Mouse (Mus musculus) C2C12 (cell line): ENCODE data around the gene Utrn. TPM values are rescaled to one million over a fixed set of nuclear protein-coding genes. Genes with fewer than 3 reads are reported as not detected.

Experiments
- H3K27me3 ChIP-seq: one replicate; pipeline ENCODE4 v1.6.1; 2011; ENCODE audit not compliant: control insufficient read depth, insufficient read depth, insufficient read length
- H3K36me3 ChIP-seq: one replicate; pipeline ENCODE4 v1.6.1; 2011; ENCODE audit not compliant: control insufficient read depth, insufficient read depth
- H3K4me3 ChIP-seq: one replicate; pipeline ENCODE4 v1.5.1; 2011; ENCODE audit warnings: mild to moderate bottlenecking, control low read depth; ENCODE audit not compliant: poor library complexity, insufficient read depth, severe bottlenecking
- H3K79me2 ChIP-seq: one replicate; pipeline ENCODE4 v1.6.1; 2011; ENCODE audit not compliant: control insufficient read depth, insufficient read depth
- H3K79me3 ChIP-seq: one replicate; pipeline ENCODE4 v1.6.1; 2011; ENCODE audit warnings: low read depth, control low read depth
- H3ac ChIP-seq: one replicate; pipeline ENCODE3; 2011; ENCODE audit warnings: low read depth; ENCODE audit not compliant: control insufficient read depth, insufficient read length
- CEBPB ChIP-seq: IDR thresholded peaks from one replicate; pipeline ENCODE4 v1.6.1; 2011; ENCODE audit warnings: low read depth, mild to moderate bottlenecking, control low read depth, moderate library complexity
- CTCF ChIP-seq: IDR thresholded peaks from one replicate; pipeline ENCODE4 v1.5.1; 2011; ENCODE audit not compliant: control insufficient read depth, insufficient read depth, insufficient read length
- FOSL1 ChIP-seq: IDR thresholded peaks from one replicate; pipeline ENCODE4 v1.8.0; 2011; ENCODE audit warnings: mild to moderate bottlenecking, low read length; ENCODE audit not compliant: poor library complexity, insufficient read depth, severe bottlenecking
- MAX ChIP-seq: IDR thresholded peaks from one replicate; pipeline ENCODE4 v1.6.1; 2011; ENCODE audit warnings: mild to moderate bottlenecking, control low read depth
- MYOD1 ChIP-seq: IDR thresholded peaks from one replicate; pipeline ENCODE4 v1.6.1; 2011; ENCODE audit warnings: low read depth; ENCODE audit not compliant: control insufficient read depth, insufficient read length
- MYOG ChIP-seq: IDR thresholded peaks from one replicate; pipeline ENCODE4 v1.6.1; 2011; ENCODE audit not compliant: control insufficient read depth, insufficient read length; ENCODE audit errors: extremely low read depth
- USF1 ChIP-seq: IDR thresholded peaks from one replicate; pipeline ENCODE4 v1.6.1; 2011; ENCODE audit warnings: low read depth, mild to moderate bottlenecking, control low read depth, moderate library complexity
- polyA plus RNA-seq: library from polyadenylated mRNA; unstranded; fragments of >200 nt; fragmentation: generic; extraction: Trizol; gene quantifications from one replicate; pipeline ENCODE4 v1.2.1, GENCODE M21; 2012; ENCODE audit warnings: missing spikeins

Utrn gene
- polyA plus RNA-seq, 1 experiment = 10.5 TPM

- TF ChIP-seq MYOG = no peak
- peak; percentile 32 for TF ChIP-seq MAX
- peak; percentile 93 for TF ChIP-seq CEBPB
- H3K79me3 ChIP-seq = peaks cover 42% of the 10 kb centered on the region
- H3K36me3 ChIP-seq = peaks cover 12% of the 10 kb centered on the region
- no peaks in the 10 kb centered on the region for H3K27me3 ChIP-seq
- H3ac ChIP-seq = peak overlapping the region; percentile 77
- peak overlapping the region; percentile 70 for H3K4me3 ChIP-seq
- peaks cover 45% of the 10 kb centered on the region for H3K79me2 ChIP-seq
Observed at GRCm38 (mm10) chr10:12868189-12869028, 756 bp downstream of the Utrn start.

- peak overlapping the region; percentile 77 for H3ac ChIP-seq
- no peak for TF ChIP-seq MYOG
- TF ChIP-seq USF1 = no peak
- no peak for TF ChIP-seq MAX
- no peak for TF ChIP-seq CTCF
- no peak for TF ChIP-seq CEBPB
- no peak for TF ChIP-seq MYOD1
- TF ChIP-seq FOSL1 = no peak
- H3K79me2 ChIP-seq = peaks cover 51% of the 10 kb centered on the region
- H3K79me3 ChIP-seq = peaks cover 48% of the 10 kb centered on the region
- H3K27me3 ChIP-seq = no peaks in the 10 kb centered on the region
- H3K36me3 ChIP-seq = peaks cover 12% of the 10 kb centered on the region
- peak overlapping the region; percentile 70 for H3K4me3 ChIP-seq
Observed at GRCm38 (mm10) chr10:12867733-12868188, 1.4 kb downstream of the Utrn start.

GRCm38 (mm10) chr10:12866971-12867732, 2.0 kb downstream of the Utrn start:
- Histone ChIP-seq H3K4me3 (peak overlapping the region; percentile 70), H3ac (peak overlapping the region; percentile 77), H3K79me2 (peaks cover 57% of the 10 kb centered on the region), H3K27me3 (no peaks in the 10 kb centered on the region), H3K79me3 (peaks cover 54% of the 10 kb centered on the region), H3K36me3 (peaks cover 14% of the 10 kb centered on the region)
- TF ChIP-seq CTCF (peak; percentile 25), USF1 (no peak)

GRCm38 (mm10) chr10:12865201-12865600, 4.0 kb downstream of the Utrn start:
- Histone ChIP-seq H3K27me3 (no peaks in the 10 kb centered on the region), H3K79me3 (peaks cover 71% of the 10 kb centered on the region), H3K79me2 (peaks cover 77% of the 10 kb centered on the region), H3K36me3 (peaks cover 34% of the 10 kb centered on the region), H3K4me3 (no peak overlapping the region), H3ac (no peak overlapping the region)
- no peak for TF ChIP-seq MYOG
- no peak for TF ChIP-seq MAX
- no peak for TF ChIP-seq MYOD1
- TF ChIP-seq CEBPB = no peak
- no peak for TF ChIP-seq FOSL1
- no peak for TF ChIP-seq CTCF
- no peak for TF ChIP-seq USF1

GRCm38 (mm10) chr10:12863581-12863980, 5.6 kb downstream of the Utrn start:
- TF ChIP-seq CTCF (no peak), MAX (no peak), MYOG (no peak), USF1 (no peak), CEBPB (no peak), FOSL1 (no peak), MYOD1 (no peak)
- H3K79me3 ChIP-seq = peaks cover 85% of the 10 kb centered on the region
- peaks cover 93% of the 10 kb centered on the region for H3K79me2 ChIP-seq
- H3K4me3 ChIP-seq = no peak overlapping the region
- peaks cover 42% of the 10 kb centered on the region for H3K36me3 ChIP-seq
- H3ac ChIP-seq = no peak overlapping the region
- H3K27me3 ChIP-seq = no peaks in the 10 kb centered on the region

- Histone ChIP-seq H3ac (no peak overlapping the region), H3K79me2 (peaks cover 97% of the 10 kb centered on the region), H3K4me3 (no peak overlapping the region), H3K27me3 (no peaks in the 10 kb centered on the region), H3K36me3 (peaks cover 42% of the 10 kb centered on the region), H3K79me3 (peaks cover 87% of the 10 kb centered on the region)
- TF ChIP-seq CEBPB (no peak), MYOG (no peak), USF1 (no peak), MAX (no peak), FOSL1 (no peak), CTCF (no peak), MYOD1 (no peak)
Observed at GRCm38 (mm10) chr10:12862047-12862446, 7.1 kb downstream of the Utrn start.
